In the genomic region with DNA sequence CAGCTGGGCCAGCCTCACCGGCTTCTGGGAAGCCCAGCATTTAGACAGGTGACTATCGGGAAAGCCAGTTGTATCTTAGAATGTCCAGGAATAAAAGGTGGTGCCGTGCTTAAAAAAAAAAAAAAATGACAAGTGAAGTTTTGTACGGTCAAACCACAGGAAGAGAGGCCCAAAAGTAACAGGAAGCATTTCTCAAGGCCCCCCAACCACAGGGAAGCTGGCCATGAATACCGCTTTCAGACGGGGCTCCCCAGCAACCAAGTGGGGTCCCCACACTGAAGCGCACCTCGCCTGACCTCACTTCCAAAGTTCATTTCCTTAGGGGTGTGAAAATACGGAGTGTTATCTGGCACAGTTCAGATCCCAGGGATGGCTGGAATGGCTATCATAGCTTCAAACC, we compare ENCODE assay signal across 24 mouse cellular contexts. TPM values are rescaled to one million over a fixed set of nuclear protein-coding genes. Genes with fewer than 3 reads are reported as not detected.
DNase-seq lines count a peak whose midpoint lies in the region; ATAC-seq lines count a peak whose summit lies in the region.
"Had no signal": no experiment of that assay in that cellular context is flagged by ENCODE, and none has a peak within 500 bp of the region (broad histone marks: within the 10 kb centered on the region; RNA-seq: fewer than 3 reads in every experiment).

No protein-coding gene starts in this region.

- DNase-seq in 416B (ENCODE audit: low read depth) (peak; percentile 8), adipocyte (ENCODE audit: low spot score) (no peak)
- DNase-seq in layer of hippocampus, postnatal 10 days (ENCODE audit: low spot score in 2 of 2), result no peak
- no peak for DNase-seq in frontal cortex, adult 2 months (ENCODE audit: extremely low spot score in 1 of 2, low spot score in 1 of 2)
- DNase-seq: adrenal gland, adult 2 months; adrenal gland, postnatal 10 days; adrenal gland, postnatal 25 days; B cell, adult 2 months; cerebellum, adult 11 months; cerebellum, adult 18-20 months; cerebellum, adult 8-10 months; cerebellum, adult 9-11 months; cerebellum, postnatal 14 days; cerebellum, postnatal 36 days had no signal

- ATAC-seq in common myeloid progenitor, adult 5-6 weeks (replicated peaks; ENCODE audit: low read depth, poor library complexity, severe bottlenecking), result peak; percentile 72
- peak; percentile 42 to 48; a peak in 2 of 4 replicates for ATAC-seq in hematopoietic stem cell, adult 5-6 weeks (replicated peaks in 1 of 2; ENCODE audit: insufficient read depth in 1 of 2, low FRiP score in 2 of 2, low TSS enrichment in 1 of 2, low read depth in 1 of 2, poor library complexity in 2 of 2, severe bottlenecking in 2 of 2)
- ATAC-seq in megakaryocyte progenitor cell, adult 5-6 weeks (replicated peaks; ENCODE audit: poor library complexity), result peak; percentile 70; the same call in 1 of the 2 replicates
- ATAC-seq: activated CD4-positive, CD25-positive, alpha-beta regulatory T cell, adult 4 months; CD4-positive, CD25-positive, alpha-beta regulatory T cell, adult 4 months; forebrain, embryonic 14.5 days; forebrain, embryonic 16.5 days; Patski had no signal

RNA-seq across cellular contexts. Expression of a gene that starts 5.2 kb away (rescaled TPM):
- not detected in 2 replicates for total RNA-seq in common myeloid progenitor, adult 5-6 weeks (2017)
- total RNA-seq in hematopoietic stem cell, adult 5-6 weeks (2017), result 0.69 TPM in 1 of 2 replicates, not detected in the other
- total RNA-seq in megakaryocyte progenitor cell, adult 5-6 weeks (2015), result 1.9 TPM in 1 of 2 replicates, not detected in the other
- total RNA-seq in megakaryocyte progenitor cell, adult 5-6 weeks (2017), result not detected in 2 replicates
- 1 to 10 TPM; 1.6 to 1.8 TPM for total RNA-seq in layer of hippocampus, postnatal 10 days (2021)
- polyA plus RNA-seq in frontal cortex, adult 2 months (2012; rRNA removed), result 1.6 and 1.9 TPM in 2 replicates
- total RNA-seq: adrenal gland, adult 2 months; adrenal gland, postnatal 10 days; adrenal gland, postnatal 25 days; CH12.LX had no signal
- polyA plus RNA-seq: activated CD4-positive, CD25-positive, alpha-beta regulatory T cell, adult 4 months; adrenal gland, adult 2 months; CD4-positive, CD25-positive, alpha-beta regulatory T cell, adult 4 months; G1E; Patski had no signal

RNA-seq across cellular contexts. Expression of a gene that starts 28.6 kb away (rescaled TPM):
- not detected in 2 replicates for total RNA-seq in common myeloid progenitor, adult 5-6 weeks (2017)
- total RNA-seq in hematopoietic stem cell, adult 5-6 weeks (2017), result 0.25 and 0.88 TPM in 2 replicates
- 0.10 TPM in 1 of 2 replicates, not detected in the other for total RNA-seq in megakaryocyte progenitor cell, adult 5-6 weeks (2015)
- total RNA-seq in megakaryocyte progenitor cell, adult 5-6 weeks (2017), result not detected in 2 replicates
- total RNA-seq in layer of hippocampus, postnatal 10 days (2021), result 10 to 100 TPM; 60.3 to 61.9 TPM
- polyA plus RNA-seq in frontal cortex, adult 2 months (2012; rRNA removed), result 25.0 and 31.7 TPM in 2 replicates
- total RNA-seq: CH12.LX had no signal
- polyA plus RNA-seq: activated CD4-positive, CD25-positive, alpha-beta regulatory T cell, adult 4 months; CD4-positive, CD25-positive, alpha-beta regulatory T cell, adult 4 months; G1E had no signal

RNA-seq across cellular contexts. Expression of a gene that starts 54.4 kb away (rescaled TPM):
- 4.0 and 4.3 TPM in 2 replicates for total RNA-seq in common myeloid progenitor, adult 5-6 weeks (2017)
- 1.9 and 9.3 TPM in 2 replicates for total RNA-seq in hematopoietic stem cell, adult 5-6 weeks (2017)
- 5.9 and 11.8 TPM in 2 replicates for total RNA-seq in megakaryocyte progenitor cell, adult 5-6 weeks (2015)
- total RNA-seq in megakaryocyte progenitor cell, adult 5-6 weeks (2017), result 2.7 and 3.5 TPM in 2 replicates
- 1 to 10 TPM; 7.1 to 8.8 TPM for total RNA-seq in layer of hippocampus, postnatal 10 days (2021)
- polyA plus RNA-seq in frontal cortex, adult 2 months (2012; rRNA removed), result 1.5 and 1.6 TPM in 2 replicates
- polyA plus RNA-seq: G1E had no signal

RNA-seq across cellular contexts. Expression of a gene that starts 54.5 kb away (rescaled TPM):
- total RNA-seq in common myeloid progenitor, adult 5-6 weeks (2017), result 26.9 and 28.0 TPM in 2 replicates
- total RNA-seq in hematopoietic stem cell, adult 5-6 weeks (2017), result 29.2 and 32.4 TPM in 2 replicates
- total RNA-seq in megakaryocyte progenitor cell, adult 5-6 weeks (2015), result 19.4 and 23.6 TPM in 2 replicates
- 19.8 and 20.8 TPM in 2 replicates for total RNA-seq in megakaryocyte progenitor cell, adult 5-6 weeks (2017)
- 10 to 100 TPM; 18.4 to 20.3 TPM for total RNA-seq in layer of hippocampus, postnatal 10 days (2021)
- polyA plus RNA-seq in frontal cortex, adult 2 months (2012; rRNA removed), result 20.2 and 21.1 TPM in 2 replicates
- total RNA-seq: G1E had no signal
- polyA plus RNA-seq: G1E had no signal

Comparison
In these comparisons a context has a peak if more than half of its experiments do, and no peak if none do; other contexts are left out.
1. RNA of a gene that starts 28.6 kb away (total RNA-seq): 60.3 to 61.9 TPM in layer of hippocampus, postnatal 10 days; 0.25 to 0.88 TPM in hematopoietic stem cell, adult 5-6 weeks, 0.10 TPM in megakaryocyte progenitor cell, adult 5-6 weeks and not detected in common myeloid progenitor, adult 5-6 weeks; every median in the first group is over 10 times any median in the second.
2. Peak in every context shown above with its lines, with median percentiles within 50 percentile points of each other: ATAC-seq.